Mouse (Mus musculus) heart, embryonic 10.5 days (tissue): ENCODE results near the gene Trmt61a. TPM values are rescaled to one million over a fixed set of nuclear protein-coding genes. Genes with fewer than 3 reads are reported as not detected.

Source experiments
- DNase-seq: peaks from one replicate; pipeline ENCODE4 v3.0.0-alpha.2; 2017; ENCODE audit warnings: low spot score
- H3K27ac ChIP-seq: fragments of 300-500 bp; sonication (generic); 2 replicates; pipeline ENCODE4 v1.5.1; 2016; ENCODE audit warnings: mild to moderate bottlenecking
- H3K27me3 ChIP-seq: fragments of 300-500 bp; sonication (generic); 2 replicates; pipeline ENCODE4 v1.6.1; 2016; ENCODE audit warnings: mild to moderate bottlenecking; ENCODE audit not compliant: poor library complexity, insufficient read depth, severe bottlenecking
- H3K36me3 ChIP-seq: fragments of 300-500 bp; sonication (generic); 2 replicates; pipeline ENCODE4 v1.6.1; 2016; ENCODE audit warnings: mild to moderate bottlenecking, moderate library complexity
- H3K4me1 ChIP-seq: fragments of 300-500 bp; sonication (generic); 2 replicates; pipeline ENCODE4 v1.6.1; 2016; ENCODE audit warnings: mild to moderate bottlenecking
- H3K4me3 ChIP-seq: fragments of 300-500 bp; sonication (generic); 2 replicates; pipeline ENCODE4 v1.5.1; 2016; ENCODE audit warnings: mild to moderate bottlenecking, moderate library complexity
- H3K9me3 ChIP-seq: fragments of 300-500 bp; sonication (generic); 2 replicates; pipeline ENCODE4 v1.6.1; 2016; ENCODE audit warnings: mild to moderate bottlenecking, moderate library complexity
- WGBS: fragments of 180-500 bp; shearing (Covaris S2); methylation state at CpG from one replicate; pipeline ENCODE4 v1.1.7; 2016; 5-methylcytosine and 5-hydroxymethylcytosine counted together
- polyA plus RNA-seq: library from polyadenylated mRNA; unstranded; fragments of >200 nt; fragmentation: Nextera tagmentation; extraction: Ambion mirVana; gene quantifications from 2 replicates; pipeline ENCODE4 v1.2.1, GENCODE M21; 2016

The Trmt61a gene
- polyA plus RNA-seq, 1 experiment from 2014 or later = 18.9 TPM

DNA sequence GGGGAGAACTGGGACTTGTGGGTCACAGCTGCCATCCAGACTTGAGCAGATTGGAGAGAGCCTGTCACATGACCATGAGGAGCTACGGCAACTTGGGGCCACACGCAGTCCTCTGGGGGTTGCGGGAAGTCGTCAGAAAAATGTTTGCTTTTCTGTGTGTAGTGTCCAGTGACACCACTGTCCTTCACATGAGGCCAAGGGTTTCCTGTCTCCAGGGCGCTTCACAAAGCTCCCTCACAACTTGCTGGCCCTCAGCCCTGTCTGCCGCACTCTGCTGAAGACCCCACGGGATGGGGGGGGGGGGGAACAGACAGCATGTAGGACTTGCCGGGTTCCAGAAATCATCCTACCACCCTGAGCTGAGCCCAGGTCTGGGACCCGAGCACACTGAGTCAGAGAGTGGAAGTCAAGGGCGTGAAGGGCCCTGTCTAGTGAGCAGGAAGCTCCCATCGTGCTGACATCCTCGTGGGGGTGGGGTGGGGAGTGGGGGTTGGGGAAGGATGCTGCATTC is 16.4 kb downstream of the Trmt61a start:
- Histone ChIP-seq H3K36me3 (no peaks in the 10 kb centered on the region), H3K4me3 (0 out of 2 replicates have a peak overlapping the region, but pooled peaks have one; percentile 1), H3K4me1 (peaks cover 70% of the 10 kb centered on the region), H3K27me3 (no peaks in the 10 kb centered on the region), H3K27ac (peak overlapping the region; percentile 82), H3K9me3 (no peaks in the 10 kb centered on the region)
- WGBS = 18% methylated on average over 12 of the region's 12 CpGs
- DNase-seq = no peak

DNA sequence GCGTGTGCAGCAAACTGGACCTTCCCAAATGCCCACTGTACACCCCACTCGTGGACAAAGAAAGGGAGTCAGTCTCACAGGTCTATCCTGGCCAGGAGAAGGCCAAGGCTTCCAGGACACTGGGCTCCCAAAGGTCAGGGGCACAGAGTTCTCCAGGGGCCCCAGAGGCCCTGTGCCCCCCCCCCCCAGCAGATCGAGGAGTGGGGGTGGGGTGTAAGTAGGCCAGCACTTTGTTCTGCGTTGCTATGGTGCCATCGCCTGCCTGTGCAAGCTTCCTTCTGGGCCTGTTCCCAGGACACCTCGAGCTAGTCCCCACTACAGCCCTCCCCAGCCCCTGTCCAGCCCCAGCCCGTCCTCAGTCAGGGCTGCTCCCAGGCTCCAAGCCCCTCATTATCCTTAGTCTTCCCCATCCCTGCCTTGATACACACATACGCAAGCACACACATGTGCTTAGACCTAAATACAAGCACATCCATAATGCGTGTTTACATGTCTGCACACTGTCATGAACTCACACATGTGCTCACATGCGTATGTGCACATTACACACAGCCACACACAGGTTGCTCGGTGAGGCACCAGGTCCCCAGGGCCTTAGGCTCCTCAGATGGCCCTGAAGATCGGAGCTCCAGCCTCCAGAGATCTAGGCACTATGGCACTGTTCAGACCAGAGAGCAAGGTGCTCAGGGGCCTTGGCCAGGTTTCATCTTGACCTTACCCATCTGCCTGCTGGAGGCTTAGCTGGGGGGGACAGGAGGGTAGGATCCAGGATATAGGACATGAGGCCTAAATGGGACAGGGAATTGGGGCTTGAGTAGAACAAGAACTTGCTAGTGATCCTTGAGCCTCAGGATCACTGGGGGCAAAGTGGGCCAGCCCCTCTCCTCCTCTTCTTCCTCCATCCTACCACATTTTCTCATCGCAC is 17.2 kb downstream of the Trmt61a start:
- Histone ChIP-seq H3K4me1 (peaks cover 66% of the 10 kb centered on the region), H3K36me3 (no peaks in the 10 kb centered on the region), H3K27me3 (no peaks in the 10 kb centered on the region), H3K4me3 (no peak overlapping the region), H3K27ac (peak overlapping the region; percentile 82), H3K9me3 (no peaks in the 10 kb centered on the region)
- DNase-seq = no peak
- WGBS = 56% methylated on average over 13 of the region's 13 CpGs

DNA sequence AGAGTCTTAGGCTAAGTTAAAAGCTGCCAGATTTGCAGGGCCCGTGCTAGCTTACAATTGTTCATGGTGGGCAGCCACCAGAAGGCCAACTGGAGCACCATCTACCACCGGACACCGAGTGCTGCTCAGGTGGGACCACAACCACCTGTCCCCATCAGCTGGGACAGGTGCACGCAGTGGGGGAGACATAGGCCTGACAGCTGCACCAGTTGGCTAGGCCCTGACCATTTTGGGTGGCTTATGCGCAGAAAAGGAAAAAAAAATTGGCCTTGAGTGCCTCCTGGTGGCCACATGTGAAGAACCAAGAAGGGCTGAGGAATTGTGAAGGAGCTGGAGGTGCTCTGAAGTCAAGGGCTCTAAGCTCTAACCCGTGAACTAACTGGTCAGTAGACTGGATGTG is 18.3 kb downstream of the Trmt61a start:
- 23% methylated on average over 6 of the region's 6 CpGs for WGBS
- no peaks in the 10 kb centered on the region for H3K36me3 ChIP-seq
- H3K4me1 ChIP-seq = peaks cover 66% of the 10 kb centered on the region
- H3K9me3 ChIP-seq = no peaks in the 10 kb centered on the region
- H3K27ac ChIP-seq = 0 out of 2 replicates have a peak overlapping the region, but pooled peaks have one; percentile 82
- H3K4me3 ChIP-seq = no peak overlapping the region
- DNase-seq = no peak
- H3K27me3 ChIP-seq = no peaks in the 10 kb centered on the region

DNA sequence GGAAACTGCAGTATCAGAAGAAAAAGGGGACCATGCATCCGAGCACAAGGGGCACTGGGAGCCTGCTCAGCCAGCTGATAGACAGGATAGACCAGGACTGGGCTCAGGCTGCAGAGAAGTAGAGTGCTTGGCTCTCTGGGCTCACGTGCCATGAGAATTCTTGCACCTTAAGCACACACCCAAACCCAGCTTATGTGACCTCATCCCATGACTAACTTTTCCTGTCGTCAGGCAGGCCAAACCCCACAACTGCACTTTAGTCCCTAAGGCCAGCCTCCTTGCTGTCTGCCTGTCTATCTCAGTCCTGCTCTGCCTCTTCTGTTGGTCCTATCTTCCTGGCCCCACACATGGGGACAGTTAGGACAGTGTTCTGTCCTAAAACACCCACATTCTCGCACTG is 19.8 kb downstream of the Trmt61a start:
- Histone ChIP-seq H3K36me3 (no peaks in the 10 kb centered on the region), H3K27me3 (no peaks in the 10 kb centered on the region), H3K27ac (peak overlapping the region; percentile 24; the same call in 1 of the 2 replicates), H3K4me1 (peaks cover 51% of the 10 kb centered on the region), H3K9me3 (no peaks in the 10 kb centered on the region), H3K4me3 (no peak overlapping the region)
- WGBS = 49% methylated on average over 4 of the region's 4 CpGs
- DNase-seq = no peak

DNA sequence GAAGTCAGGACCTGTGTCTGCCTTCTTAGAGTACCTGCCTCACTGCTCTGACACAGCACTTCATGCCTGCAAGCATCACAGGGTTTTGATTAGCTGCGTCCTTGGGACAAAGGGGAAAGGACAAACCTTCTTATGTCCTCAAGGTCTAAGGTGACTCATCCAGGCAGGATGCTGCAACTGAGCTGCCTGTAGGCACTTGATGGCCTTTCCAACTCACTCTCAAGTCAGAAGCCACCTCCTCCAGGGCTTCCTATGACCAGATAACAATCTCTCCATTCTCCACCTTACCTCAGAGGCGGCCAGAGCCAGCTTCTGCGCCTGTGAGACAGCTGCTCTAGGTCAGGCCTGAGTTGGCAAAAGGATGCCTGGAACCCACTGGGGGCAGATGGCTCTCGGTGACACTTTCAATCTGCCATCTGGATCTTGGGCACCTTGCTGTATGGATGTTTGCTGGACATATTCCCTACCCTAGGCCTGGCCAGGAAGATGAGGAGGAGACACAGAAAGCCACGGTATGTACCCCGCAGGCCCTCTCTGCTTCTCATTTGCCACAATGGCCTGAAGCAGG is 20.5 kb downstream of the Trmt61a start:
- 75% methylated on average over 6 of the region's 6 CpGs for WGBS
- peaks cover 2% of the 10 kb centered on the region; the same call in 1 of the 2 replicates for H3K27me3 ChIP-seq
- no peaks in the 10 kb centered on the region for H3K36me3 ChIP-seq
- no peak for DNase-seq
- no peak overlapping the region for H3K27ac ChIP-seq
- no peak overlapping the region for H3K4me3 ChIP-seq
- no peaks in the 10 kb centered on the region for H3K9me3 ChIP-seq
- H3K4me1 ChIP-seq = peaks cover 44% of the 10 kb centered on the region

DNA sequence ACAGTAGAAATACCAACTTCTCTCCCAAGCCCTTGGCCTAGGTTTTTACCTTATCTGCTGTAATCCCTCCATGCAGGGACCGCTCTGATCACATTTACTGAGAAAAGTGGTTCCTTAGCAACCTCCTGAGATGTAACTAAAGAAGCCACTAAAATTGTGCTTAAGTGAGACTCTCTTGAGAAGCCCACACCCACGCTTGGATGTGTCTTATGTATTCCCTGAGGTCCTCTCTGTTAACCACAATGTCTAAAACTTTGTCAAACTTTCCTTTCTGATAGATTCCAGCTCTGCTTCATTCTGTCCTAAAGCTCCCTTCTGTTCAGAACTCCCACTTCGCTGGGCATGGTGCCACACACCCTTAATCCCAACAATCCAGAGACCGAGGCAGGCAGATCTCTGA is 21.6 kb downstream of the Trmt61a start:
- H3K27me3 ChIP-seq = peaks cover 4% of the 10 kb centered on the region; the same call in 1 of the 2 replicates
- WGBS = 86% methylated on average over 4 of the region's 4 CpGs
- H3K9me3 ChIP-seq = no peaks in the 10 kb centered on the region
- H3K4me3 ChIP-seq = no peak overlapping the region
- H3K4me1 ChIP-seq = peaks cover 37% of the 10 kb centered on the region
- DNase-seq = no peak
- no peak overlapping the region; the same call in 1 of the 2 replicates for H3K27ac ChIP-seq
- no peaks in the 10 kb centered on the region for H3K36me3 ChIP-seq

DNA sequence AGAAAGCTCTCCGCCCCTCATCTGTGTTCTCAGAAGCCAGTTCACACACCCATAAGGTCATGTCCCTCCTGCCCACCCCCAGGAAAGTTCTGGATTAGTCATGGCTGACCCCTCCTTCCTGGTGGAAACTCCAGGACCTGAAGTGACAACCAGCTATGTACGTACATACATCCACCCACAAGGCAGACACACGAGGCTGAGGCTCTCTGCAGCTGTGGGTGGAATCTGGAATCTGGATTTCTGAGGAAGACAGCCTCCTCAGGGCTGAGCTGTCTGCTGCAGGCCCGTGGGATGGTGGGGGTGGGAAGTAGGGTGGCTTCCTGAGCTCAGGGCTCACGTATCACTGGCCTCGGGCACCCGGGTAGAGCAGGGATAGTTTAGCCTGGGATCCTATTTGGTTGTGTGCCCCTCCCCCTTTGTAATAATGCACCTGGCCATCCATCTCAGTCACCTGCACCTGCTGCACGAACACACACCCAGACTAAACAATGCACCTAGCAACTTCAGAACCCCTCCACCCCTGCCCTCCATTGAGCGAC is 23.1 kb downstream of the Trmt61a start:
- 64% methylated on average over 9 of the region's 9 CpGs for whole genome bisulfite sequencing
- no peak for DNase-seq
- Histone ChIP-seq H3K9me3 (no peaks in the 10 kb centered on the region), H3K4me1 (peaks cover 37% of the 10 kb centered on the region), H3K4me3 (no peak overlapping the region), H3K36me3 (no peaks in the 10 kb centered on the region), H3K27ac (no peak overlapping the region), H3K27me3 (peaks cover 4% of the 10 kb centered on the region; the same call in 1 of the 2 replicates)

DNA sequence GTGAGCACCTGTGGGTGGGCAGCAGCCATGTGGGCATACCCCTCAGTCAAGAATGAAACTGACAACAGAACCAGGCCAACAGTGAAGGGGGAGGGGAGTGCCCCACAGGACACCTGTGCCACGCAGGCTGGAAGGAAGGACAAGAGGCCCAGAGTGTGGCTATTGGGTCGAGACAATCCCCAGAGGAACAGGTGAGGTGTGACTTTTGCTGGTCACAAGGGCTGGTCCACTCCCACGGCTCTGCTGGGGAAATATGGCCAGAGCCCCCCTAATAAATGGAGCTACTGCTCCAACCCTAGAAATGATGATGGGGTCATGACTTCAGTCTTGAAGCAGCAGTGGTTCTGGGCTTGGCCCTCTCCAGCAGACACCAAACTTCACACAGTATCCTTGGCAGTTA is 25.4 kb downstream of the Trmt61a start:
- 75% methylated on average over 3 of the region's 3 CpGs for WGBS

DNA sequence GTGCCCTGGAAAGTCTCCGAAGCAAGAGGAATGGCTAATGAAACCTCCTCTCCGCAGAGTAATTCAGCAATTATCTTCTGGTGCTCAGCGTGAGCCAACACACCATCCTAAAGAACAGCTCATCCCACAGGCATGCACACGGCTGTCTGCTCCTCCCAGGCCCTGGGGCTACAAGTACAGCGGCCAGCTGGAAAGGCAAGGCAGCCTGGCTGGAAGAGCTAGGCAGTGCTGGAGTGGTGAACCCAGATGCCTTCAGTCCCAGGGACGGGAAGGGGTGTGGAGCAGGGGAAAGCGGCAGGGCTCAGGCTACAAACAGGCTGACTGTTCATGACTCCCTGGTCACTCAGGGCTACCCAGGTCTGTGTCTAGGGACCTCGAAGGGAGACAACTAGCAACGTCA is 26.7 kb downstream of the Trmt61a start:
- Histone ChIP-seq H3K27ac (peak overlapping the region; percentile 63; the same call in 1 of the 2 replicates), H3K27me3 (peaks cover 4% of the 10 kb centered on the region; the same call in 1 of the 2 replicates), H3K9me3 (no peaks in the 10 kb centered on the region), H3K36me3 (peaks cover 20% of the 10 kb centered on the region), H3K4me1 (peaks cover 29% of the 10 kb centered on the region), H3K4me3 (no peak overlapping the region)
- 47% methylated on average over 9 of the region's 9 CpGs for WGBS
- no peak for DNase-seq

More for the DNA sequence above, 25.4 kb downstream of the Trmt61a start:
- H3K4me3 ChIP-seq = no peak overlapping the region
- H3K4me1 ChIP-seq = peaks cover 31% of the 10 kb centered on the region
- no peaks in the 10 kb centered on the region for H3K9me3 ChIP-seq
- peaks cover 4% of the 10 kb centered on the region; the same call in 1 of the 2 replicates for H3K27me3 ChIP-seq
- H3K27ac ChIP-seq = no peak overlapping the region
- no peak for DNase-seq
- peaks cover 8% of the 10 kb centered on the region for H3K36me3 ChIP-seq

DNA sequence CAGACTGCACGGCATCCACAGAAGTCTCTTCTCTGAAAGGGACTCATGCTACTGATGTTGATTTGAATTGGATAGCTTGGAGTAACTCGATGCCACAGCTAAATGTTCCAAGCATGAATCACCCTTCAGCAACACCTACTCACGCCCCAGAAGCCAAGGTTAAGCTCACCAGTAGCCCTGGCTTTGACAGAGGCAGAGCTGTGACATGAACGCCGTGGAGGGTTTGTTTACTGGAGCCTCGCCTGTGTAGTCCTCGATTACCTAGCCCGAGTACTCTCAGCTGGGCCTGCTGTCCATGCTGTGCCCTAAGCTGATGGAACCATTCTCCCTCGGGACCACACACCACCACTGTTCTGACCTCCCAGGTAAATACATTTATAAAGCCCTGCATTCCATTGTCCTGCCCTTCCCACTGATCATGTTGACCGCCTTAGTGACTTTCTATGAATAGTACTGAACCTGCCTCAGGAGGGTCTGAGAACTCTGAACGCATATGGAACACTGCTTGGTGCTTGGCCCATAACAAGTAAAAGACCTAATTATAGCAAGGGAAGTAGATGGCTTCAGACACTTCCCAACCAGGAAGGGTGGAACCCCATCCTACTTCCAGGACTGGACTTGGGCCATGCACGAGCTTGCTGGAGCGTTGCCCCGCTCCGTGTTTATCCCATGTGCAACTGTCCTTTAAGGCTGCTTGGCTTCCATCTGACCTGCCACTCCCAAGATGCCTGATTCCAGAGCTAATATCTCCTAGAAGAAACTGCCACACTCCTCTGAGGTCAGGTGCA is 27.5 kb downstream of the Trmt61a start:
- DNase-seq = no peak
- H3K4me1 ChIP-seq = peaks cover 24% of the 10 kb centered on the region
- H3K27me3 ChIP-seq = peaks cover 4% of the 10 kb centered on the region; the same call in 1 of the 2 replicates
- H3K27ac ChIP-seq = peak overlapping the region; percentile 63
- H3K9me3 ChIP-seq = no peaks in the 10 kb centered on the region
- H3K4me3 ChIP-seq = no peak overlapping the region
- 64% methylated on average over 15 of the region's 15 CpGs for WGBS
- peaks cover 28% of the 10 kb centered on the region for H3K36me3 ChIP-seq

DNA sequence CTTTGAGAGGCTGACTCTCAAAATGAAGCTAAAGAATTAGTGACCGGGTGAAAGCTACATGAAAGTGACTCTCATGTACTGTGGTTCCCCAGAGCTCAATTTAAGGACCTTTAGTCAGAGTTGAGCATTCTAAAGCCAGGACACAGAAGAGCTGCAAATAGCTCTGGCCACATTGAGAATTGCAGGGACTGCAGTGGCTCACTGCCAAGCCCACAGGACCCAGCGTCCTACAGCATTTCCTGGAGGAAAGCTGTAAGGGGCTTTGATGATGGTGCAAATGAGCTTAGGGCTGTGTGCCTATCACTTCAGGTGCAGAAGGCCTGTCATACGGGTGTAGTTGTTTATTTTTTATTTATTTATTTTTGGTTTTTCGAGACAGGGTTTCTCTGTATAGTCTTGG is 30.3 kb downstream of the Trmt61a start:
- H3K27me3 ChIP-seq = peaks cover 4% of the 10 kb centered on the region; the same call in 1 of the 2 replicates
- H3K4me1 ChIP-seq = peaks cover 32% of the 10 kb centered on the region
- H3K27ac ChIP-seq = no peak overlapping the region
- peaks cover 38% of the 10 kb centered on the region for H3K36me3 ChIP-seq
- no peak for DNase-seq
- no peaks in the 10 kb centered on the region for H3K9me3 ChIP-seq
- WGBS = 73% methylated on average over 4 of the region's 4 CpGs
- no peak overlapping the region for H3K4me3 ChIP-seq

DNA sequence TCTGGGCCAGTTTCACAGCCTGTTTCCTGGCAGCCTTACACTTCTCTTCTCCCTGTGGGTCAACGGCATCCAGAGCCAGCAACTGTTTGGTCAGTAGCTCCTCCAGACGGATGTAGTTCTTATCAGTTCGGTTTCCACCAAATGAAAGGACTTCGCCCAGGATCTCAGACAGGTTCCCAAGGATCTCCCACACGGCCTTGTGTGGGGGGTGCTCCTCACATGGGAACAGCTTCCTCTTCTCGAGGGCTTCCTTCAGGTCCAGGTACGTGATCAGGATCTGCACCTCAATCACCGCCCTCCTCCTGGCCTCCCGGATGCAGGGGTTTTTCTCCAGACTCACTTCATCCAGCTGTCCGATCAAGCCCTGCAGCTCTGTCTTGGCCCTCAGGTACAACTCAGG is 32.2 kb downstream of the Trmt61a start:
- no peaks in the 10 kb centered on the region for H3K27me3 ChIP-seq
- no peak overlapping the region for H3K4me3 ChIP-seq
- H3K9me3 ChIP-seq = no peaks in the 10 kb centered on the region
- DNase-seq = no peak
- peaks cover 38% of the 10 kb centered on the region for H3K36me3 ChIP-seq
- 82% methylated on average over 10 of the region's 10 CpGs for WGBS
- no peak overlapping the region for H3K27ac ChIP-seq
- H3K4me1 ChIP-seq = peaks cover 28% of the 10 kb centered on the region
